Mouse (Mus musculus) ovary, postnatal 10 days (tissue): ENCODE data around the gene Fubp3.
"Not testable (repeated sequence)": the region's sequence is repeated elsewhere in the genome, so short reads cannot be mapped to it uniquely, and the experiment has no call there.

ENCODE experiments used
- DNase-seq: peaks from one replicate; pipeline ENCODE4 v3.0.0; 2022; ENCODE audit warnings: low spot score

Gene Fubp3

GRCm38 (mm10) chr2:31572051-31572914 is at the start of gene Fubp3:
Fubp3 (plus strand) TSS chr2:31572651.
- peak; percentile 80 for DNase-seq

DNA sequence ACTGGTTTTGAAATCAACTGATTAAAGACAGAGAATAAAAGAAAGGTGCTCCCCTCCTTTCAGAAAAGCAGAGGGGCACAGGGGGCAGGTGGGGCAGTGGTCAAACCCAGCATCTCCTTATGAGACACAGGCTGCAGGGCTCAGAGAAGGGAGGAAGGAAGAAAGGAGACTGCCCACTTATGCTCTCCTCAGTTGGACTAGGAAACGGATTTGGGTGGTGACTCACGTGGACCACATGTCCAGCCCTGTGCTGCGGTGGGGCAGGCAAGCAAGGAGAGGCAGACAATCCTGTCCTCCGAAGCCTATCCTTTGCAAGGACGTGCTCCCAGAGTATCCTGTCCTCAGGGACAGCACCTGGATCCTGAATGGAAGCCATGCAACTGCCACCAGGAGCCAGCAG is 47.8 kb upstream of the Fubp3 start:
- DNase-seq: no peak

DNA sequence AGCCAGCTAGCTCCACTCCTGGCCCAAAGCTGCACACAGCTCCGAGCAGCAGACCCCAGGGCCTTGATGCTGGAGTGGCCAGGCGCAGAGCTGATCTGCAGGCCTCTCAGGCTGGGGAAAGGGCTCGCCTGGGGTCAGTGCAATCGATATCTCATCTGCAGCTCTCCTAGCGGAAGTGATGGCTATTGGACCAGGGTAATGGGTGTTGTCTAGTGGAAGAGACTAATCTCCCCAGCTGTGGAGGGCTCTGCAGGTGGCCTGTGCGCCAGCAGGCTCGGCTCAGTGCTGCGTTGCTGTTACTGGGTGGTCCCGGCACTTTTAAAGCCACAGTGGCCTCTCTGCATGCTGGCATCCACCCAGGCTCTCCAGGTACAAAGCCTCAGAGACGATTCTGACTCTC is 46.7 kb upstream of the Fubp3 start:
- DNase-seq: no peak

GRCm38 (mm10) chr2:31530201-31530600 is 42.2 kb upstream of the Fubp3 start:
- DNase-seq: no peak

DNA sequence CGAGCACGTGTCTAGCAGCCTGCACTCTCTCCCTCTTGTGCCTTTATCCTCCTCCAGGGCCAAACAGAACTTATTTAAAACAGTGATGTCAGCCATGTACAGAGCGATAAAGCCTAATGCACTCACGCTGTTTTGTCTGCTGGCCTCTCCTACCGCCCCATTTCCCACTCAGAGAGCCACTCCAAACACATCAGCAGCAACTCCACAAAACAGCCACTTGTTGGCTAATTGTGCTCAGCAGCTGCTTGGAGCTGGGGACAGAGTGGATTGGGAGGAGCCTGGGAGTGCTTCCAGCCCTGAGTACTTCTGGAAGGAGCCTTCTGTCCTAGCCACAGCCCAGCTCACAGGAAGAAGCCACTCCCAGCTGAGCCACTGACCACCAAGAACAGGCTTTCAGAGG is 35.4 kb upstream of the Fubp3 start:
- DNase-seq: no peak

- DNase-seq: no peak
Observed at GRCm38 (mm10) chr2:31538745-31539144, 33.7 kb upstream of the Fubp3 start.

GRCm38 (mm10) chr2:31541581-31541980 is 30.9 kb upstream of the Fubp3 start:
- DNase-seq: no peak

DNA sequence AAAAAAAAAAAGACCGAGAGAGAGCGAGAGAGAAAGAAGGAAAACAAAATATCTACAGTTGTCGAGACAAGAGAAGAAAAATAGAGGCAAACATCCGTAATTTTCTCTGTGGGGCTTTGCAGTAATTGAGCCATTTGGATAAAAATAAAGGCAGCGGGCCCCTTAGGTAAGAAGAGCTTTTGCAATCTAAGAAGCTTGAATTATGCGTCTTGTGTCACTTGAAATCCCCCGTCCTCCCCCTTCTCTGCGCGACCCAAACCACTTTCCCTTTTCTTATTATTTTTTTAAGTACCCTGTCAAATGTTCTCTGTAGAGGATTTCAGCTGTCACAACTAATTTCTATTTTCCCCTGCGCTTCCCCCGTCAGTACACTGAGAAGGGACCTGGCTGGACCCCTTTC is 24.7 kb upstream of the Fubp3 start:
- DNase-seq: no peak

DNA sequence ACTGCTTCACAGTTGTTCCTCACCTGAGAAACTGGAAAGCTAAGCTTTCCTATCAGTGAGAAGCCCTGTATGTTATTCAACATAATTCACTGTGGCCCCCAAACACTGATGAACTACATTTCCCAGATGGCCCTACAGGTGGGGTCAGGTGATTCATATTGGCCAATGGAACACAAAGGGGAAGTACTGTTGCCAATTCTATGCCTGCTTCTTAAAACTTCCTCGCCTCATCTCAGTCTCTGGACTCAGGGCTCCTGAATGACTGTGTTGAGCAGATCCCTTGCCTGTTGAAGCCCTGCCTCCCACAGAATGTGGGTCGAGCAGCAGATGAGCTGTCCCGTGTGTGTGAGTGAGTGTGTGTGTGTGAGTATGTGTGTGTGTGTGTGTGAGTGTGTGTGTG is 21.9 kb upstream of the Fubp3 start:
- no peak for DNase-seq

- DNase-seq: not testable (repeated sequence)
Observed at GRCm38 (mm10) chr2:31551351-31551750, 21.1 kb upstream of the Fubp3 start.

- no peak for DNase-seq
Observed at GRCm38 (mm10) chr2:31551971-31552370, 20.5 kb upstream of the Fubp3 start.

DNA sequence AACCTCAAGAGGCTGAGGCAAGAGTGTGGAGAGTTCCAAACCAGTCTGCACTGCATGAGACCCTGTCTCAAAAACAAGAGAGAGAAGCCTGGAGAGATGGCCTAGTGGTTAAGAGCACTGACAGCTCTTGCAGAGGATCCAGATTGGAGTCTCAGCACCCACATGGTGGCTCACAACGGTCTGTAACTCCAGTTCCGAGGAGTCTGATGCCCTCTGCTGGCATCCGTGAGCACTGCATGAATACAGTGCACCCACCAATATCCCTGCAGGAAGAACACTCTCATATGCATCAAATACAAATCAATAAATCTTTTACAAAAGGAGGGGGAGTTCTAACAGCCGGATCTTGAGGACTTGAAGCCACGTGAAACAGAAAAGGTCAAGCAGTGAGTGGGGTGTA is 17.8 kb upstream of the Fubp3 start:
- no peak for DNase-seq

- no peak for DNase-seq
Observed at GRCm38 (mm10) chr2:31572915-31573635, 624 bp downstream of the Fubp3 start.

- no peak for DNase-seq
Observed at GRCm38 (mm10) chr2:31581617-31582016, 9.2 kb downstream of the Fubp3 start.

DNA sequence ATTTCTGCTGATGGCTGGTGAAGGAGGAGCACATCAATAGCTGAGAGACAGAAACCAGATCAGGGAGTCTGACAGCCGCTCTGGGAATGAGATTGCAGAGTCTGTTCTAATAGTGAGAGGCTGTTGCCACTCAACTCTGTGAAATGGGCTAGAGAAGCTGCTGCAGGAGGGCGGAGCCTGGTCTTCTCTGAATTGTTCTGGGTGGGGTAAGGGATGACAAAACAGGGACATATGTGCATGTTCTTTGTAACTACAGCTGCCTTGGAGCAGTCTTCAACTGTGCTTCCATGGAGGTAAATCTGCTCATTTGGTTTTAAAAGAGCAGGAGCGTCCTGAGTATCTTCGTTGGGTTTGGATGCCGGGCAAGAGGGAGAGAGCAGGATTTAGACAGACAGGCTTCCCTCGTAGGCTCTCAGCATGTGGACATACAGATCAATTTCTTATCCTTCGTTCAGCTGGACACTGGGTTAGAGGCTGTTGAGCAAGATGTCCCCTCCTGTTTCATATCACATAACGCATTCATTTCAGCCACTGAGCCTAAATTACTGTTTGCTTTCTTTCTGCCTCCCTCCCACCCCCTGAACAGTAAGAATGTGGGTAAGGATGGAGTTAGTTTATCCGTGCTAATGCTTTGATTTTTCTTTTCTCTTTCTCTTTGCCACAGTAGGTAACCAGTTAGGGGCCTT is 19.5 kb downstream of the Fubp3 start:
- no peak for DNase-seq

GRCm38 (mm10) chr2:31607555-31607954 is 35.1 kb downstream of the Fubp3 start:
- no peak for DNase-seq

DNA sequence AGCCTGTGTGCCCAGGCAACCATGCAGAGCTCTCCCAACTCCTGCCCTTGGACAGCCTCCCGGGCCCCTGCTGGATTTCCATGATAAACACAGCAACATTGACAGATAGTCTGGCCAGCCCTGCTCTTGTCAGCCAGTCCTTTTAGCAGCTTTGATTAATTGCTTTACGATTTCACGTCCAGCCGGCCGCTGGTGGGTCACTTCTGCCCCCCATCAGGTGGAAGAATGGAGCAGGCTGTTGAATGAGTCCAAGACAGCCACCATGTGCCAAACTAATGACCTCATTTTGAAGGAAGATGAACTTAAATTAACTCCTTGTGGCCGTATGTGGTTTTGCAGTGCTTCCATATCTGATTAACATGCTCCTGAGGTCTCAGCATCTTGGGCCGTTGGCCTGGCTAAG is 37.4 kb downstream of the Fubp3 start:
- no peak for DNase-seq

DNA sequence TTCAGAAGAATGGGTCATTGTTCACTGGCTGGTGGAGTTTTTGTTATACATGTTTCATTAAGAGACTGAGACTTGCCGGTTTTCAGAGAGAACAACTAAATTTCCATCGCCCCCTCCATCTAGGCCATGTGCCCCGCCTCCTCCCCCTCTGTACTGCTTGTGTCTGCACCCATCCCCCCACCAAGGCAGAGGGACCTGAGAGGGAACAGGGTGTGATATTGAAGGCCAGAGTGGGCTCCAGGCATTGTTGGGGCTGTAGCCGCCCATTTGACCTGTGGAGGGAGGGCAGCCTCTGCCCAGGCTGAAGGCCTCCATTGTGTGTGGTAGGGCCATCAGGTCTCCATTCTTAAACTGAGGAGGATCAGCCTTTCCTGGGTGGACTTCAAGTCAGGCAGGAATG is 38.5 kb downstream of the Fubp3 start:
- DNase-seq: no peak

DNA sequence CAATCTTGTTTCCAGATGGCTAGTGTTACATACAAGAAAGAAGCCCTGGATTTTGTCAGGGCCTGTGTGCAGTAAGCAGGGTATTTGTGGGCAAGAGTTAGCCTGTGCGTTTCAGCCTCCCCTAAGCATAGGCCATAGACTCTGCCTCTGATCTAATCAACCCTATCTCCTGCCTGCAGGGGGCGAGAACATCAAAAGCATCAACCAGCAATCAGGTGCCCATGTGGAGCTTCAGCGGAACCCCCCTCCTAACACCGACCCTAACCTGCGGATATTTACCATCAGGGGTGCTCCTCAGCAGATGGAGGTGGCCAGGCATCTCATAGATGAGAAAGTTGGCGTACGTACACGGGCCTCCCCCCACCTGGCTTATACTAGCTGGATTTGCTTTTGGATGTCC is 38.9 kb downstream of the Fubp3 start:
- DNase-seq: no peak

DNA sequence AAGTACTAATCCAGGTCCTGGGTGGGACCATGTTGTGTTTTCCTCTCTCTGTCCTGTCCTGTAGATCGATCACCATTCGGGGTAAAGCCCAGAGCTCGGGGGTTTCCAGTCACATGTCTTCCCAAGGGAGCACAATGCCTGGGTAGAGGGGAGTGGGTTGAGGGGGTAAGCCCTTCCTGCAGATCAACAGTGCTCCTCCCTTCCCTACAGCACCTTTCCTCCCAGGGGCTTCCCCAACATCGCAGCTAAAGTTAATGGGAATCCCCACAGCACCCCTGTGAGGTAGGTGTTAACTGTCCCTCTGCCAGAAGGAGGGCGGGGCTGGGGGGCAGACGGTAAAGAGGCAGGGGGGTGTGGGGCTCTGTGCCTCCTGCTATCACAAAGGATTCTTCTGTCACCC is 40.2 kb downstream of the Fubp3 start:
- no peak for DNase-seq

DNA sequence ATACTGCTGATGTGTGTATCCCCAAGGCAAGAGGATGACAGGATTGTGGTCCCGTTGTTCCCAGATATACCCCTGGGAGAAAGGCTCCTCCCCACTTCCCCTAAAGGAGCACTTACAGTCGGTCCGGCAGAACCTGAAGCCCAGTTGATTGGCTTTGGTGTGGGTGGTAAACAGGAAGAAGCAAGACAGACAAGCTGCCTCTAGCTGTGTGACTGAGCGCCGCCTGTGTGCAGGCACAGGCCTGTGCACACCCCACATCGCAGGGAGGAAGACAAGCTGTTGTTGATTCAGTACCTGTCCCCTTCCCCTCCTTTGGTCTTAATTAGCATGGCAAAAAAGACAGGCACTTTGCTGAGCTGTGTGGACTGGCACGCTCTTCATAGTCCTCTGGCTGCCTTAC is 41.3 kb downstream of the Fubp3 start:
- no peak for DNase-seq

- no peak for DNase-seq
Observed at GRCm38 (mm10) chr2:31618484-31619161, 46.2 kb downstream of the Fubp3 start.
